Mouse (Mus musculus) adrenal gland, postnatal 25 days (tissue): Measurements from ENCODE around the gene Hist1h3b. TPM values are rescaled to one million over a fixed set of nuclear protein-coding genes. Genes with fewer than 3 reads are reported as not detected.
A peak's percentile ranks its signal among the peaks of the same experiment; 100 is the strongest.
"Not testable (repeated sequence)": the region's sequence is repeated elsewhere in the genome, so short reads cannot be mapped to it uniquely, and the experiment has no call there.

Experiments
- DNase-seq: peaks from one replicate; pipeline ENCODE4 v3.0.0; 2021; ENCODE audit warnings: mixed read lengths
- long read RNA-seq: library from polyadenylated mRNA; stranded (forward); transcript quantifications from one replicate; pipeline ENCODE4 v2.0.0, GENCODE M21; 2021
- total RNA-seq: library from RNA; stranded (reverse); gene quantifications from 2 replicates; pipeline ENCODE4 v1.2.3, GENCODE M21; 2021

The Hist1h3b gene
- 94.0 and 112 TPM in 2 replicates for total RNA-seq
- long read RNA-seq: 0 reads

DNA sequence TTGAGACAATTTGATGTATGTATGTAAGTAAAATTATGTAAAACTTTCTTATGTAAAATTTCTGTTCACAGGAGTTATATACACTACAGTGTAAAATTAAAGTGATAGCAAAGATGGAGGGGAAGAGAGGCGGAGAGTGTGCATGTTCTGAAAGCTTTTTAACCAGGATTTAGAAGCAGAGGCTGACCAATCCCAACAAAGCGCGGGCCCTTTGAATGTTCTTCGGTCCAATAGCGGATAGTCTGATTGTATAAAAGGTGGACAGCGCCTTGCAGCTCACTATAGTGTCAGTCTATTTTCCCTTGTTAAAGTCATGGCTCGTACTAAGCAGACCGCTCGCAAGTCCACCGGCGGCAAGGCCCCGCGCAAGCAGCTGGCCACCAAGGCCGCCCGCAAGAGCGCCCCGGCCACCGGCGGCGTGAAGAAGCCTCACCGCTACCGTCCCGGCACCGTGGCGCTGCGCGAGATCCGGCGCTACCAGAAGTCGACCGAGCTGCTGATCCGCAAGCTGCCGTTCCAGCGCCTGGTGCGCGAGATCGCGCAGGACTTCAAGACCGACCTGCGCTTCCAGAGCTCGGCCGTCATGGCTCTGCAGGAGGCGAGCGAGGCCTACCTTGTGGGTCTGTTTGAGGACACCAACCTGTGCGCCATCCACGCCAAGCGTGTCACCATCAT is at the start of gene Hist1h3b:
Gene Hist1h3b (plus strand): TSS at position 201 of the 675 bp plus-strand sequence.
- peak; percentile 90 for DNase-seq

DNA sequence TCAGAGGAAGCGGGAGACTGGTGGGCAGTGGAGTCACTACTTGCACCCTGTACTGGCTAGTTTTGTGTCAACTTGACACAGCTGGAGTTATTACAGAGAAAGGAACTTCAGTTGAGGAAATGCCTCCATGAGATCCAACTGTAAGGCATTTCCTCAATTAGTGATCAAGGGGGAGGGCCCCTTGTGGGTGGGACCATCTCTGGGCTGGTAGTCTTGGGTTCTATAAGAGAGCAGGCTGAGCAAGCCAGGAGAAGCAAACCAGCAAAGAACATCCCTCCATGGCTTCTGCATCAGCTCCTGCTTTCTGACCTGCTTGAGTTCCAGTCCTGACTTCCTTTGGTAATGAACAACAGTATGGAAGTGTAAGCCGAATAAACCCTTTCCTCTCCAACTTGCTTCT is 49.3 kb upstream of the Hist1h3b start:
- not testable (repeated sequence) for DNase-seq

DNA sequence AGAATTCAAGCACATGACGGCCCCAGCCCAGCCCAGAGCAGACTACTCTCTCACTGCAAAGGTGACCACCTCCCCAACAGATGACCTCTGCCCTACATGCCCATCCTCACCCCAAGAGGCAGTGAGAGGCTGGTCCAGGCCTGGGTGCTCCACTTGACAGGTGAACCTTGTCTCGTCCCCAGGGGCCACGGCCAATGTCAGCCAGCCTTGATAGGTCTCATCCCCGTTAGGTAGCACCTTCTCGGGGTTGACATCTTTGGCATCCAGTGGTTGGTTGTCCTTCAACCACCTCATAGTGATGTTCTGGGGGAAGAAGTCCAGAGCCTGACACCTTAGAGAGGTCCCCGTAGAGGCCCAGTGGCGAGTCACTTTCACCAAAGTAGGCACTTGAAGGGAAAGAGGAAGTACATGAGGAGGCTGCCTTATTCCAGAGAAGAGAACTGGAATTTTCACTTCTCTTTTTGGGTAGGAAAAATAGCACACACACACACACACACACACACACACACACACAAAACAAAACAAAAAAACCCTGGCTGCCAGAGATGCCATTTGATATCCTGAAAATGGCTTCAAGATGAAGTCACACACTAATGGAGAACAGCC is 46.2 kb upstream of the Hist1h3b start:
- no peak for DNase-seq

DNA sequence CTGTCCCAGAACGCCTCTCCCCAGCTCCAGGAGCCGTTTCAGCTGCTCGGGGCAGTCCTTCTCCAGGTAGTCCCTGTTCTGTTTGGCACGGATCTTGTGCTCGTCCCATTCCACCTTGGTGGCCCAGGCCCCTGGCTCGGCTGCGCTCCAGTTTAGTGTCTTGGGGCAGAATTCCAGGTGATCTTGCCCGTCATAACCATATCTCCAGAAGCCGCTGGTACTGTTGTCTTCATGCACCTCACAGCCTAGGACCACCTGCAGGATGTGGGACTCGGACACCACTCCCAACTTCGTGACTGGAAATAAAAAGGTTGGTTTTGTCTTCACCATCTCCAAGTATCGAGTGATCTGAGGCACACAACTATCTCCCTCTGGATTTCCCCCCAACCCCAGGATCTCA is 45.3 kb upstream of the Hist1h3b start:
- no peak for DNase-seq

DNA sequence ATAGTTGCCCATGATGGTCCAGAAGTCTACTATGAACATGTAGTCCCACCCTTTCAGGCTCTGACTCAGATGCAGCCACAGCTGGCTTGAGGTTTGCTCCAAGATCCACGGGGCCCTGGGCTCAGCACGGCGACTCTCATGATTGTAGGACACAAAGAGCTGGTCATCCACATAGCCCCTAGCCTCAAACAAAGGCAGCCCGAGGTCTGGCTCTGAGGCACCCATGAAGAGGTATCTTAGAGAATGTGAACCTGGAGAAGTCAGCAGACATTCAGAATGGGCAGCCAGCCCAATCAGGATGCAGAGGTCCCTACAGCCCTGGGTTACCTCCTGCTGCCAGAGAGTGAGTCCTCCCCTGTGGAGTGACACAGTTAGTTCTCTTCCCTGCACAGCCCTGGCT is 44.0 kb upstream of the Hist1h3b start:
- no peak for DNase-seq

DNA sequence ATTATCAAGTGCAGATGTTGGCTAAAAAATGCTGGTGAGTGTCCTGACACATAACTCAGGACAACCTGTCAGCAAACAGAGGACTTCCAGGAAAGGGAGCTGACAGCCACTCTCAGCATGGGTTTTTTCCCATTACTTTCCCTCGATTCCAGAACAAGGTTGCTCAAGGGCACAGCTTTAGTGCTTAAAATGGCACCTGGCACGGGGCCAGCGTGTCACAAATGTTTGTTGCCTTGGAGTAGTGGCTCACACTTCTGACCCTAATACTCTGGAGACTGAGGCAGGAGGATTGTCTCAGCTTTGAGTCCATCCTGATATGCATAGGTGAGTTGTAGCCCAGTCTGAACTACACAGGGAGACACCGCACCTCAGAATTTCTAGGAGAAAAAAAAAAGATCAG is 43.4 kb upstream of the Hist1h3b start:
- peak; percentile 27 for DNase-seq

DNA sequence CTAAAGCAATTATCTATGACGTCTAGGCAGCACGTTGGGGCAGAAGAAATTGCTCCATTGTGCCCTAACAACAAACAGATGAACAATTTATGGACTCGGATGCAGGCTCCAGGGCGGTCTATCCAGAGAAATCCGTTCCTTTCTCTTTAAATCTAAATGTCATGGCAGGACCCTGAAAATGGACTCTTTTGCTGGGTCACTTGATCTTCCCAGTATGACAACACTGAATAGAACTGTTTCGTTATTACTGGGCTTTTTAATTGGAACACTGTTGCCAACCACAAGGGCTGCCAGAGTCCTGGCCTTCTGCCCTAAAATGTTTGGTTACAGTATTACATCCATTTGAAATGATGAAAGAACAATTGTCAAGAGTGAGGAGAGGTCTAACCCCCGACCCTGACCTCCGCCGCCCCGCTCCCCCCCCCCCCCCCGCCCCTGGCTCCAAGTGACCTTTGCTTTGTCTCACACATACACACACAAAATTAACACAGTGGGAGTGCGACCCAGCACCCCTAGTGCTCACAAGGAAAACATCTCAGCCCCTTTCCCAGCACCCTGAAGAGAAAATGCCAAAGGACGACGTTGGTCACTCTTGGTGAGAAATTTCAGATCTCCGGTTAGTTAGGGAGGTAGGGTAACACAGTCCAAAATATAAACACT is 42.2 kb upstream of the Hist1h3b start:
- no peak for DNase-seq

DNA sequence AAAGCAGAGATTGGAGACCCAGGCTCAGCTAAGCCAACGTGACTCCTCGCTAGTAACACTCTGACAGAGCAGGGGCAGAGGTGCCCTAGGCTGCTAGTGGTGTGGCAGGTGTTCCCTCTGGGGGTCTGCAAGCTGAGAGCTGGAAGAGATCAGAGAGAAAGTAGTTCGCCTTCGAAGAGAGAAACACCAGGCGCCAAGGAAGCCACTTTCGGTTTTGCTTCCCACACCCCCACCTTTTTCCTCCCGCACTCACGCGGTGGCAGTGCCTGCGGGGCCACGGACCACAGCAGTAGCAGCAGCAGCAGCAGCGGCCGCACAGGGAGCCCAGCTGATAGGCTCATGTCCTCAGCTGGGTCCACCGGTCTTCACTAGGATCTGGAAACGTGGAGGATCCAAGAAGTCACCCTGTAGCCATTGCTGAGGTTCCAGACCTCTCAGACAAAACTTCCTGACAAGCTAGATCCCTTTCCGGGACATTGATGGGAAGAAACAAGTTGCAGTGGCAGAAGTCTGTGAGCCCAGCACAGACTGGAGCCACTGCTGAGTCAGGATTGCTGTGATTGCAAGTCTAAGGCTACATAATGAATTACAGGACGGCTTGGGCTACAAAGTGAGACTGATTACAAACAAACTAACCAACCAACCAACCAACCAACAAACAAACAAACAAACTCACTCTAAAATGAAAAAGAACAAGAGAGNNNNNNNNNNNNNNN is 41.5 kb upstream of the Hist1h3b start, which contains the start of gene Hfe:
Gene Hfe (minus strand): TSS at position 481 of the 716 bp plus-strand sequence.
- DNase-seq: peak; percentile 66

DNA sequence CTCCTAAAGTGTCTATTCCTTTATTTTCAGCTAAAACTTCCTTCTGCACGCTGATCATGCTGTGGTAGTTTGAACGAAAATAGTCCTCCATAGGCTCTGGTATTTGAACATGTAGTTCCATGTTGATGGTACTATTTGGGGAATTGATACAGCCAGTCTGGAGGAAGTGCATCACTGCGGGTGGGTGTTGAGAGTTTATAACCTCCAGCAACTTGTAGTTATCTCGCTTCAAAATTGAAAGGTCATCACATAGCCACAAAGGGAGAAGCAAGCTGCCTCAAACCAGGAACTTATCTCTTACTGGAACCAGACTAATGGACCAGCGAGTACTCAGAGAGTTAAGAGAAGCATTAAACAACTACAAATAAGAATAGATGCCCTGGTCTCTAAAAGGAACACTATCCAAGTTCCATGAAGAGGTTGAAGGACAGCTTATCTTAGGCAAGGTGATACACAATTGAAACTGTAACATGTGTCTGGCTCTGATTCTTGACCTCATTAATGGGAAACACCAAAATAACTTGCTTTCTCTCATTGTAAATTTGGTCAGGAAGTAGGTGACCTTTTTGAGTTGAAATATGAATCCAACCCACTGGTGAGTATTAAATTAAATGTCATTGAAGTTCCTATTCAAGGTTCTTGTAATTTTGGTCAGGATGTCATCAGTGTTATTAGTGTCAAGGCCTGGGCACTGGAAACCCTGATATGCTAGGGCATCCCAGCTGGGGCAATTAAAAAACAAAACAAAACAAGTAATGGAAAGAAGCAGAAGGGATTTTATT is 35.6 kb upstream of the Hist1h3b start:
- DNase-seq: no peak

DNA sequence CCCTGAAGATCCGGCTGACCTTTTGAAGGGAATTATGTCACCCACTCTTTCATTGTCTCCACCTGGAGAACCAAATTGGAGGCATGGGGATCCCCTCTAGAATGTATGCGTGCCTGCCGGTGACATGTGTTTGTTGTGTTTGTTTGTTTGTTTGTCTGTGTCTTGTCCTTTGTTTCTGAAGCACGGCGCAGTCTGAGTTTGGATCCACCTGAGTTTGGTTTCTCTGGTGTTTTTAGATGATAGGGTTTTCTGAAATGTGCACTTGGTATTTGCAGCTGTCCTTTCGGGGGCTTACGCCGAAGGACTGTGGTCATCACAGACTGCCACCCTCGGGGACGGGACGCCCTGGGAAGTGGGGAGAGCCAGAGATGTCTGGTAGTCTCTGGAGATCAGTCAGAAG is 34.9 kb upstream of the Hist1h3b start:
- no peak for DNase-seq

- not testable (repeated sequence) for DNase-seq
Measured at GRCm38 (mm10) chr13:23717593-23718245, 34.3 kb upstream of the Hist1h3b start.

DNA sequence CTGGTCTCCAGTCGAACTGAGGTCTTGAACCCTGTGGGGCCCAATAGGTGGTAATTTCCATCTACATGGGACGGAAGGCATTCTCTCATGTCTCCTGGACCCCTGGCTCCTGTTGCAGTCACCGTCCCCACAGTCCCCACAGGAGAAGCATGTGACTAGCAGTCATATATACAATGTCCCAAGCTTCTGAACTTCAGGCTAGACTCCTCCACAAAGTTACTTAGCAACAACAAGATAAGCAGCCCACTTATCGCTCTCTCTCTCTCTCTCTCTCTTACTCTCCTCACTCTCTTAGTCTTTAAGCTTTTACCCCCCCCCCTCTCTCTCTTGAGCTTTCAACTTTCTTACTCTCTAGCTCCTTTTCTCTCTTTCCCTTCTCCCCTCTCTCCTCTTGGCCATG is 27.8 kb upstream of the Hist1h3b start:
- DNase-seq: no peak

GRCm38 (mm10) chr13:23725213-23725612 is 26.9 kb upstream of the Hist1h3b start:
- DNase-seq: no peak

- DNase-seq: no peak
Measured at GRCm38 (mm10) chr13:23728472-23729191, 23.4 kb upstream of the Hist1h3b start.

GRCm38 (mm10) chr13:23729192-23729525 is 22.9 kb upstream of the Hist1h3b start:
- DNase-seq: no peak

- no peak for DNase-seq
Measured at GRCm38 (mm10) chr13:23729706-23730105, 22.4 kb upstream of the Hist1h3b start.

GRCm38 (mm10) chr13:23730479-23730878 is 21.6 kb upstream of the Hist1h3b start:
- DNase-seq: no peak

DNA sequence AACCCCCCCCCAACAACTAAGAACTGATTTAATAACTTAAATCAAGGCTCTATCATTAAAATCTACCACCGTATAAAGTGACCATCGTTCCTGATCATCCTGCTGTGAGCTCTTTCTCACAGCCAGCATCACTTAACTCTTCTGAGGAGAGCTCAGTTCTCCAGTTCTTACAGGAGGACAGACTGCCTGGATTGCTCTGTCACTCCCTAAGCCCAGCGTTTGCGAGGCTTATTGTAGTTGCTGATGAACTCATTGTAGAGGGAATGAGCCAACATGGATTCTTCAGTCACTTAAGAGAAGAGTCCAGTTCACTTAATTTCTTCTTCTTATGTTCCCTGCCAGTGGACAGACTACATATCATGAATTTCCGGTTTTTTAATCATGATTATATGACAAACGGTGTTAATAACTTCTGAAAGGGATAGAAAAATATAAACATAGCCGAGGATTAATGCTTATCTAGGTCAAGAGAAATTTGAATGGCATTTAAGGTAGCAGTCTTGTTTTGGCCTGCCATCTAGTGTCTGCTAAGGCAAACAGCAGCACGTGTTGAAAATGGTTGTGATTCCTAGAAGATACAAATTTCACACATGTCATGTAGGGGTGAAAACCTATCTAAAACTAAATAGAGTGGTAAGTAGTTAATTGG is 19.8 kb upstream of the Hist1h3b start:
- DNase-seq: no peak

GRCm38 (mm10) chr13:23737091-23737490 is 15.0 kb upstream of the Hist1h3b start:
- no peak for DNase-seq

DNA sequence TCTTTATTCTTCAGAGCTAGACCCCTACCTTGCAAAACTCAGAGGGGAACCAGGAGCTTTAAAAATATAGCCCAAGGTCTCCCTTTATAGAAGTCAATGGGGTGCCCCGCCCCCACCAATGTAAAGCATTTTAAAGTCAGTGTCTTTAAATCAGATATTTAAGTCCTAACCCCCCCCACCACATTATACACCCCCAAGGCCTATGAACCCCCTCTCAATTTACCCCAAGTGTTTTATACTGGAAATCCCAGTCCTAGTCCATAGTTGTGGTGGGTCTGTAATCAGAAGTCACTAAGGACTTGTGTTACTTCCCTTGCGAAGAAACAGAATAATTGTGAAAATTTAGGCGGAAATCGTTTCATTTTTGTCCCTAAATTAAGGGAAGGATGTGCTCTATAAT is 14.0 kb upstream of the Hist1h3b start:
- DNase-seq: no peak
